ENCODE assay signal across 15 mouse cellular contexts in genomic region chr4:136756486-136756885, GRCm38 (mm10).
DNase-seq lines count a peak whose midpoint lies in the region; ATAC-seq and TF ChIP-seq lines count a peak whose summit lies in the region.
"Had no signal": no experiment of that assay in that cellular context is flagged by ENCODE, and none has a peak within 500 bp of the region (broad histone marks: within the 10 kb centered on the region; RNA-seq: fewer than 3 reads in every experiment).

No protein-coding gene starts in this region.

- TF ChIP-seq CTCF in left cerebral cortex, adult 2 months (IDR thresholded peaks at IDR 0.05), result no peak

- peak overlapping the region; percentile 48 for H3K9ac ChIP-seq in hindbrain, embryonic 11.5 days (ENCODE audit: low read depth, low read length)
- peak overlapping the region; percentile 59 for H3K9ac ChIP-seq in midbrain, embryonic 11.5 days (ENCODE audit: low read length)
- H3K9ac ChIP-seq in neural tube, embryonic 15.5 days (replicated peaks), result no peak overlapping the region
- no peak overlapping the region for H3K9ac ChIP-seq in kidney, embryonic 15.5 days

- H3K27me3 ChIP-seq in hindbrain, embryonic 11.5 days (ENCODE audit: control insufficient read depth, insufficient read depth, low read length), result no peaks in the 10 kb centered on the region
- peaks cover 2% of the 10 kb centered on the region; the same call in 1 of the 2 replicates for H3K27me3 ChIP-seq in midbrain, embryonic 11.5 days (ENCODE audit: control insufficient read depth, insufficient read depth, low read length)
- H3K27me3 ChIP-seq in neural tube, embryonic 15.5 days (replicated peaks), result no peaks in the 10 kb centered on the region
- H3K27me3 ChIP-seq in kidney, embryonic 15.5 days, result 0 out of 2 replicates have a peak, but pooled peaks cover 2% of the 10 kb centered on the region

- no peaks in the 10 kb centered on the region for H3K36me3 ChIP-seq in hindbrain, embryonic 11.5 days (ENCODE audit: control insufficient read depth, insufficient read depth, low read length)
- no peaks in the 10 kb centered on the region for H3K36me3 ChIP-seq in midbrain, embryonic 11.5 days (ENCODE audit: control insufficient read depth, insufficient read depth, low read length)
- no peaks in the 10 kb centered on the region; the same call in 1 of the 2 replicates for H3K36me3 ChIP-seq in neural tube, embryonic 15.5 days
- 0 out of 2 replicates have a peak, but pooled peaks cover 6% of the 10 kb centered on the region for H3K36me3 ChIP-seq in kidney, embryonic 15.5 days

- no peak for DNase-seq in left cerebral cortex, adult 2 months (ENCODE audit: extremely low spot score in 1 of 2, low spot score in 2 of 2)
- no peak for DNase-seq in left cerebral cortex, postnatal 14 days (ENCODE audit: low spot score in 2 of 2)
- DNase-seq in hindbrain, embryonic 11.5 days (ENCODE audit: low spot score), result peak; percentile 48
- no peak for DNase-seq in midbrain, embryonic 11.5 days (ENCODE audit: low spot score, missing footprints)
- no peak for DNase-seq in adrenal gland, postnatal 10 days
- DNase-seq: adrenal gland, adult 2 months; gastrocnemius, adult 2 months; heart, adult 18-20 months; kidney, postnatal 36 days; liver; lung, embryonic 14.5 days had no signal

- intact Hi-C loops in left cerebral cortex, adult 2 months (cut with DNase I), result no loop called here
- intact Hi-C loops in left cerebral cortex, postnatal 14 days (cut with DNase I), result no loop called here

- H3K4me2 ChIP-seq in hindbrain, embryonic 11.5 days (replicated peaks; ENCODE audit: low read depth, low read length), result peak overlapping the region; percentile 11; the same call in 1 of the 2 replicates
- H3K4me2 ChIP-seq in midbrain, embryonic 11.5 days, result peak overlapping the region; percentile 40
- no peak overlapping the region for H3K4me2 ChIP-seq in neural tube, embryonic 15.5 days
- no peak overlapping the region for H3K4me2 ChIP-seq in kidney, embryonic 15.5 days

- no peaks in the 10 kb centered on the region for H3K9me3 ChIP-seq in hindbrain, embryonic 11.5 days (ENCODE audit: control insufficient read depth, low read length)
- no peaks in the 10 kb centered on the region for H3K9me3 ChIP-seq in midbrain, embryonic 11.5 days (ENCODE audit: control insufficient read depth, low read length)
- no peaks in the 10 kb centered on the region for H3K9me3 ChIP-seq in neural tube, embryonic 15.5 days (replicated peaks)
- H3K9me3 ChIP-seq in kidney, embryonic 15.5 days (replicated peaks), result no peaks in the 10 kb centered on the region

- no peak for ATAC-seq in hindbrain, embryonic 11.5 days (ENCODE audit: low FRiP score)
- ATAC-seq in midbrain, embryonic 11.5 days (ENCODE audit: low FRiP score), result no peak
- ATAC-seq in neural tube, embryonic 15.5 days (ENCODE audit: low FRiP score), result 0 out of 2 replicates have a peak, but pooled peaks have one; percentile 11
- no peak for ATAC-seq in megakaryocyte-erythroid progenitor cell, adult 5-6 weeks (replicated peaks; ENCODE audit: low FRiP score, low TSS enrichment, poor library complexity, severe bottlenecking)
- no peak for ATAC-seq in kidney, embryonic 15.5 days (replicated peaks; ENCODE audit: low FRiP score)

- H3K4me1 ChIP-seq in hindbrain, embryonic 11.5 days (replicated peaks; ENCODE audit: control insufficient read depth, insufficient read depth, low read length), result peaks cover 60% of the 10 kb centered on the region
- peaks cover 91% of the 10 kb centered on the region for H3K4me1 ChIP-seq in midbrain, embryonic 11.5 days (ENCODE audit: control insufficient read depth, insufficient read depth, low read length)
- peaks cover 65% of the 10 kb centered on the region for H3K4me1 ChIP-seq in neural tube, embryonic 15.5 days
- peaks cover 49% of the 10 kb centered on the region for H3K4me1 ChIP-seq in kidney, embryonic 15.5 days

- H3K4me3 ChIP-seq in left cerebral cortex, adult 2 months, result no peak overlapping the region
- no peak overlapping the region for H3K4me3 ChIP-seq in hindbrain, embryonic 11.5 days (ENCODE audit: low read depth, low read length)
- H3K4me3 ChIP-seq in midbrain, embryonic 11.5 days (ENCODE audit: low read depth, low read length), result no peak overlapping the region
- no peak overlapping the region for H3K4me3 ChIP-seq in neural tube, embryonic 15.5 days (replicated peaks)
- H3K4me3 ChIP-seq in kidney, embryonic 15.5 days (replicated peaks), result no peak overlapping the region
- H3K4me3 ChIP-seq: erythroblast, embryonic 14.5 days had no signal

- peak overlapping the region; percentile 37; the same call in 1 of the 2 replicates for H3K27ac ChIP-seq in left cerebral cortex, adult 2 months
- peak overlapping the region; percentile 98 for H3K27ac ChIP-seq in hindbrain, embryonic 11.5 days (ENCODE audit: low read depth, low read length)
- H3K27ac ChIP-seq in midbrain, embryonic 11.5 days (ENCODE audit: low read depth, low read length), result peak overlapping the region; percentile 99
- H3K27ac ChIP-seq in neural tube, embryonic 15.5 days (replicated peaks), result peak overlapping the region; percentile 72
- no peak overlapping the region for H3K27ac ChIP-seq in kidney, embryonic 15.5 days
- H3K27ac ChIP-seq: gastrocnemius, adult 2 months had no signal

- WGBS in hindbrain, embryonic 11.5 days, result 35% methylated on average over 6 of the region's 6 CpGs
- 33% methylated on average over 6 of the region's 6 CpGs for WGBS in midbrain, embryonic 11.5 days
- WGBS in neural tube, embryonic 15.5 days, result 24% methylated on average over 6 of the region's 6 CpGs
- 58% methylated on average over 6 of the region's 6 CpGs for WGBS in kidney, embryonic 15.5 days

Comparison
In these comparisons a context has a peak if more than half of its experiments do, and no peak if none do; other contexts are left out.
1. H3K4me2 ChIP-seq: peak in hindbrain, embryonic 11.5 days (single experiment) and midbrain, embryonic 11.5 days (single experiment); none in neural tube, embryonic 15.5 days (single experiment) and kidney, embryonic 15.5 days (single experiment).
2. H3K9ac ChIP-seq: peak in hindbrain, embryonic 11.5 days (single experiment) and midbrain, embryonic 11.5 days (single experiment); none in neural tube, embryonic 15.5 days (single experiment) and kidney, embryonic 15.5 days (single experiment).